Mouse (Mus musculus): ENCODE measurements around the gene Ggps1.

Gene Ggps1

DNA sequence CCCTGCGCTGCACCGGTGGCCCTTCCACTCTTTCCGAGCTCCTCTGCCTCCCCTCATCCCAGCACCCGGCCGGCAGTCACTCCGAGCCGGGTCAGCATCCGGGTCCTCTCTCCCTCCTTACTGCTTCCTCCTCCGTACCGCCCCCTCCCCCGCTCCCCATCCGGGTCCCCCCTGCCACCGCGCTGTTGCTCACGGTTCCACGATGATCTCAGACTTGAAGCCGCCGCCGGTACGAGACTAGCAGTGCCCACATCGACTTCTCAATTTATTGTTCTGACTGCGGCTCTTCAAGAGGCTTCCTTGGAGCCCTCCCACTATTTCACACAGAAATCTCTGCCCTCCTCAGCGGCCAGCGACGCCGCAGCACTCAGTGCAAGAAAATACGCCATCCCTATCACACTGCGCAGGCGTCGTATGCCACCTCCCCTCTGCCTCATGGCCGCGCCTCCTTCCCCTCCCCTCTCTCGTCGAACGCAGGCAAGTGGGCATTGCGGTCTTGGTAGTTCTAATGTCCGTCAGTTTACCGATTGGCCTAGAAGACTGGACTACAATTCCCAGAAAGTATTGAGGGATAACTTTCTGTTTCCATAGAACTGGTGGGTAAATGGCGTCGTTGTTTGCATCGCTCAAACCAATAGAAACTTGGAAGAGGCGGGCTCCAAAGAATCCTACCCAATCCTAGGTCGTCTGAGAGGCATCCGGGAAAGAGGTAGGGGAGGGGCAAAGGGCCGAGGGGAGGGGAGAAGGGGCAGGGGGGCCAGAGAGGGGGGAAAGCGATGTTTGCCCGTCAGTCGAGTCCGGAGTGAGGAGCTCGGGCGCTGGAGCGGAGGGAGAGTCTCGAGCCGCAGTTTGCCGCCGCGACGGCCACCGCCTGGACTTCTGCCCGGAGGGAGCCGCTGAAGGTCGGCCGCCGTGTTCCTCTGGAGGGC lies at the start of gene Ggps1, which contains the start of gene Arid4b:
Ggps1 (minus strand) TSS at position 476 of the 929 bp plus-strand sequence.
Arid4b (plus strand) TSS at position 220 of the 929 bp plus-strand sequence.
- DNase-seq (ENCODE audit: inconsistent ontology term), result peak; percentile 100

DNA sequence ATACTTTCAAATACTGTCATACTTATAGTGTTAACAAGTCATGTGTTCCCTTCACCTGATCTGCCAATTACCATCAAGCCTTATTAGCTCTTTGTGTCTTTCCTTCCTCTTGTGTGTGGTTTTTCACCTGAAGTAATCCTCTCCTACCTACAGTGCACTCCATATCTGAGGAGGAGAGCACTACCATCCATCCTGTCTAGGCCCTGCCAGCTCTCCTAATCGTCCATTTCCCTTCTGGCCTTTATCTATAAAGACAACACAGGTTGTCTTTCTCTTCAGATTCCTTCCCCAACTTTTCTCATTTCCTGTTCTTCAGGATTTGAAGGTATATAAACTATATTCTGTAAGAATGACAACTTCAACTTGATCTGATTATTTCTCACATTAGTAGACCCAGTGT lies 47.9 kb upstream of the Ggps1 start:
- DNase-seq (ENCODE audit: inconsistent ontology term), result no peak

DNA sequence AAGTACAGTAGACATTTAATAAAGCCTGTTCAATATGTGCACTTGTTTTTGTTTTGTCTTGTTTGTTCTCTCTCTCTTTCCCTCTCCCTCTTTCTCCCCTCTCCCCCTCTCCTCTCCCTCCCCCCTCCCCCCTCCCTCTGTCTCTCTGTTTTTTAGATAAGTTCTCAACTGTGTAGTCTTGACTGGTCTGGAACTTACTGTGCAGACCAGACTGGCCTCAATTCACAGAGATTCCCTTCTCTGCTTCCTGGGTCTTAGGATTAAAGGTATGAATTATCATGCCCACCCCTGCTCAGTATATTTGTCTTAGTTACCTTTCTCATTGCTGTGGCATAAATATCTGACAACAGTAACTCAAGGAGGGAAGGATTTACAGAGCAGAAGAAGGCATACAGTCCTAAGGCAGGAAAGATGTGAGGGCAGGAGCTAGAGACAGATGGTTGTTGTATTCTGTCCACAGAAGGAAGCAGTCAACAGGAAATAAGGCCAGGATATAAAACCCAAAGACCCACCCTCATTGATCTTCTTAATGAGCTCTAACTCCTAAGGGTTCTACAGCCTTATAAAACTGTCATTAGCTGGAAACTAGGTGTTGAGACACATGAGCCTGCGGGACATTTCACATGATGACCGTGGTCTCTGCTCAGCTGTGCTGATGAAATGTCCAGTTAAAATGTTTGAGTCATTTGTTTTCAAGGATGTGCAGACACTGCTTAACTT lies 47.0 kb upstream of the Ggps1 start:
- DNase-seq (ENCODE audit: inconsistent ontology term), result no peak

DNA sequence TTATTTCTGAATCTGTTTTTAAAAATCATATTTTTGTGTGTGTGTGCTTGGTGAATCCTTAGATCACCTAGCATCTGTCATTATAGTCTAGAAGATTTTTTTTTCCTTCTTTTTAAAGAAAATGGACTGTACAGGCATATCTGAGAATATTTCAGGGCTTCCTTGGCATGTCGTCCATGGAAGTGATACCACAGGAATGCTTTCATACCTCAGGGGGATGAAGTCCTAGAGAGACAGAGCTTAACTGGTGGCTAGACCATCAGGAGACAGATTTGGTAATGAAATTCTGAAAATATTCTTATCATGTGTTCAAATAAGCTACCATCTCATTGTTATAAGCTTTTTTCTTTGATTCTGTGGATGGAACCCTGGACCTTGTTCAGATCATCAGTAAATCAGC lies 39.7 kb upstream of the Ggps1 start:
- peak; percentile 17 for DNase-seq (ENCODE audit: inconsistent ontology term)

DNA sequence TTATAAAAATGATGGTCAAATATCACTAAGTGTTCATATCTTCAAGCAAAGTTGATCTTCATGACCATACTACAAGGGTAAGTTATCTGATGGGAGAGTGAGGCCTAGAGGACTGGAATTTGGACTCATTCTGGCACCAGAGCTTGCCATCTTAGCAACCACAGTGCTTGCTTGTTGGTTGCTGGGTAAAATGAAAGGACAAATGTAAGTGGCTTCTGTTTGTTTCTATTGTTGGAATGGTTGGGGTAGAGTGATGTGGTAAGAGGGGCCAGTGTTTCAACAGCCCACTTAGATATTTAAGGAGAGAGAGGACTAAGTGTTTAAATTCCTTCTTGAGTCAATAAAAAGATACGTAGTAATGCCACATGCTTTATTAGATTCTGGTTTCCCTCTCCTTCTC lies 25.4 kb upstream of the Ggps1 start:
- no peak for DNase-seq (ENCODE audit: inconsistent ontology term)

DNA sequence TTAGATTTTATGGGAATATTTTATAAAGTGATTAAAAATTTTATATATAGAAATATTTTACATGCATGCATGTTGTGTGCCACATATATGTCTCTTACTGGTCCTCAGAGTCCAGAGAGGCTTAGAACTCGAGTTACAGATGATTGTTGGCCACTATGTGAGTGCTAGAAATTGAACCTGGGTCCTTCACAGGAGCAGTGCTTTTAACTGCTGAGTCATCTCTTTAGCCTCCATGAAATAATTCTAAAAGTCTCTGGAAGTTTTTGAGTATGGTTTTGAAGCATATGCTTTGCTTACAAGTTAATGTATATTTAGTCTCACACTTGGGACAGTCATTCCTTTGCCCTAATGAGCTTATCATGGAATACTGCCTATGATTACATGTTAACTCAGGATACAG lies 12.0 kb upstream of the Ggps1 start:
- DNase-seq (ENCODE audit: inconsistent ontology term), result no peak

DNA sequence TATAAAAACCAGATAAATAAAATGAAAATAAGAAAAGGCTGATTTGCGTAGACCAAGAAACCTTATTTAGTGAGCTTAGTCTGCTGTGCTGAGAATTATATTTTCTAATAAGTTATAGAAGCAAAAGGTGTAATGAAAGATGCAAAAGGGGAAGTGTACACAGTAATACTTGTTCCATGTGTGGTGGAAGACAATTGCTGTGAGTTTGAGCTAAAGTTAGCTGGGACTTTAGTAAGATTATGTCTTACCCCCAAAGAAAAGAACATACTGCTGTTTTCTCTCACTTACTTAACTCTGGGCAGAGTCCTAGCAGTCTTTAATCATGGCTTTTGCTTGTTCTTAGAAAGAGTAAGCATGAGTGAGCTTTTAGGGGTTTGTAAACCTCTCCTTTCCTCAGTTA lies 11.1 kb upstream of the Ggps1 start:
- no peak for DNase-seq (ENCODE audit: inconsistent ontology term)

DNA sequence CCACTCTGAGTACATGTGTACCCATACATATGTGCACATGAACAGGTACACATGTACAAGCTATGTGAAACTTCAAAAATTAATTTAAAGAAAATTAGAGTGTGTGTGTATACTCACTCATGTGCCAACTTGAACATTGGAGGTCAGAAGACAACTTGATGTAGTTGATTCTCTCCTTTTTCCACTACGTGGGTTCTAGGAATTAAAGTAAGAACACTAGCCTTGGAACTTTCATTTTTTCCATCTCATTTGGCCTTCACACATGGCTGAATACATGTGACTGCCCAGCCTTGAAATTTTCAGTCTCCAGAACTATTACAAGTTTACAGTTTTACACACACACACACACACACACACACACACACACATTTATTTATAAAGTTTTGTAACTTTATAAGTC lies 6.0 kb upstream of the Ggps1 start:
- no peak for DNase-seq (ENCODE audit: inconsistent ontology term)

DNA sequence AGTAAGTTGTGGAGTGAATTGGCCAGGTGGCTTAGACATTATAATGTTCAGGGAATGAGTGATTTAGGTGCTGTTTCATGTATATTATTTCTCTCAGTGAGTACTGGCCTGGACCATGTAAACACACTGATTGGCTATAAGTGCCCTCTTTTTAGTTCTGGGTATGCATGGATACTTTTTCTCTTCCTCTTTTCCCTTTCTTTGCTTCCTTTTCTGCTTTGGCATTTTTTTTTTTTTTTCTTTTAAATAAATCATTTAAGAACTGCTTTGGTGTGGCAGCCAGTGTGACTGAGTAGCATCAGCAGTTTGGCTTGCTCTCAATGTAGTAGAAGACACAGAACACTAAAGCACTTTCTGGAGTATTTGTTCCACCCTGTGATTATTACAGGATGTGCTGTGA lies 4.7 kb upstream of the Ggps1 start:
- DNase-seq (ENCODE audit: inconsistent ontology term), result no peak

DNA sequence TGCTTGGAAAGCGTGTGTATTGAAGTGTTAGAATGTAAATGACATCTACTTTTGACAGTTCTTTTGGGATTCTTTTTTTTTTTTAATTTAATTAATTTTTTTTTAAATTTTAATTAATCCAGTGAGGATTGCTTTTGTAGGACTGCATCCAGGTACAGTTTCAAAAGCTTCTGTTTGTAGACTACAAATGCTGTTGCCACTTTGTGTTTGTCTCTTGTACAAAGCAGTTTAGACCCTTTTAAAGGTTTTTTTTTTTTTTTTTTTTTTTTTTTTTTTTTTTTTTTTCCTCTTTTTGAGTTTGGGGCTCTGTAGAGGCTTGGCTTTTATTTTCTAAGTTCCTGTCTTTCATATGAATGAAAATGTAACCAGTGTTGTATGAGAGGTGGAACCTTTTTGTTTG lies 2.4 kb upstream of the Ggps1 start:
- DNase-seq (ENCODE audit: inconsistent ontology term), result no peak

DNA sequence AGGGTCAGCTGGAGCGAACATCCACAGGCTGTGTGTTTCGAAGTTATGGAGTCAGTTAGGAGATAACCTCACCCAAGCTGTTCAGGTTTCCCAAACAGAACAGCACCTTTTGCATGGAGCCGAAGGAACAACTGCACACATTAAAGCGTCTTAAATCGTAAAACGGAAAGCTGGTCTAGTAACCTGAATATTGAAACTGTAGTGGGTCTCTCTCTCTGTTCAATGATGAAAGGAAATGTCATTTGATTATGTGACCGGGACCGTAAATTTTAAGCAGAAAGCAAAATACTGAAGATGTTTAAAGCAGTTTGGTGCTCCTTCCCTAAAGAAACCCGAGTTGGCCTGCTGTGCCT lies 1.7 kb upstream of the Ggps1 start:
- DNase-seq (ENCODE audit: inconsistent ontology term), result no peak

DNA sequence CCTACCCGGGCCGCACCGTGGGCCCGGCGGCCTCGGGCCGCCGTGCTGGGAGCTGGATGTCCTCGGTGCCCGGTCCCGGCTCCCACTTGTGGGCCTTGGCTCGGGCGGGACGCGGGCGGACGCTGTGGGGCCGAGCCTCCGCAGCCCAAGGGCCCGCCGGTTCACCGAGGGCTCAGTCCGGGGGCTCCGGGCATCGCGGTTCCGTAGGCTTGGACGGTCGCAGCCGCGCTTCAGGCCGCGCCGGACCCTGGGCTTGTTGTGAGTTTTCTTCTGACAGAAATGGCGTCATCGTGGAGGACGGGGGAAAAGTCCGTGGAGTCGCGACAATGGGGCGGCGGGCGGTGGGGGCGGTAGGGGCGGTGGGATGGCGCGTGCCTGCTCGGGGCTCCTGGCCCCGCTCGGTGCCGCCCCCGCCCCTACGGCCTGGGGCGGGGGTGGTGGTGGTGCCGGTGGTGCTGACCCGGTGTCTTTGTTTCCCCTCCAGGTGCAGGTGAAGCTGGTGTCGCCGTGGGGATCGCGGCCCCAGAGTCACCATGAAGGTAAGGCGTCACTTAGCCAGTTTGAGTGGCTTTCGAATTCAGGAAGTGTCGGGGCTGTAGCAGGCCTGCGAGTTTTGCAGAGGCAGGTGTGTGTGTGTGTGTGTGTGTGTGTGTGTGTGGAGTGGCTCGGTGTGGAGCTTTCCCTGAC lies 1.2 kb upstream of the Ggps1 start:
- DNase-seq (ENCODE audit: inconsistent ontology term), result peak; percentile 31

DNA sequence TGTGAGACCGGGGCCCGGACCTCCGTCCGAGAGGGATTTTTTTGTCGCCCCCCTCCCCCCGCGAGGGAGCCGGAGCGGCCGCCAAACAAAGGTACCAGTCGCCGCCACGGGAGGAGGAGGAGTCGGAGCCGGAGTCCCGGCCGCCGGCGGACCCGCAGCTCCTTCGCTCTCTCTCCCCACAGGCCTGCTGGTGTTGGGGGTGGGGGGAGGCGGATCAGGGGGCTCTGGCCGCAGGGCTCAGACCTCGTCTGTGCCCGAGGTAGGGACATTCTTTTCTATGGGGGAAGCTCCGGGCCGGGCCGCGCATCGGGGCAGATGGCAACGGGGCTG lies 619 bp upstream of the Ggps1 start:
- no peak for DNase-seq (ENCODE audit: inconsistent ontology term)

DNA sequence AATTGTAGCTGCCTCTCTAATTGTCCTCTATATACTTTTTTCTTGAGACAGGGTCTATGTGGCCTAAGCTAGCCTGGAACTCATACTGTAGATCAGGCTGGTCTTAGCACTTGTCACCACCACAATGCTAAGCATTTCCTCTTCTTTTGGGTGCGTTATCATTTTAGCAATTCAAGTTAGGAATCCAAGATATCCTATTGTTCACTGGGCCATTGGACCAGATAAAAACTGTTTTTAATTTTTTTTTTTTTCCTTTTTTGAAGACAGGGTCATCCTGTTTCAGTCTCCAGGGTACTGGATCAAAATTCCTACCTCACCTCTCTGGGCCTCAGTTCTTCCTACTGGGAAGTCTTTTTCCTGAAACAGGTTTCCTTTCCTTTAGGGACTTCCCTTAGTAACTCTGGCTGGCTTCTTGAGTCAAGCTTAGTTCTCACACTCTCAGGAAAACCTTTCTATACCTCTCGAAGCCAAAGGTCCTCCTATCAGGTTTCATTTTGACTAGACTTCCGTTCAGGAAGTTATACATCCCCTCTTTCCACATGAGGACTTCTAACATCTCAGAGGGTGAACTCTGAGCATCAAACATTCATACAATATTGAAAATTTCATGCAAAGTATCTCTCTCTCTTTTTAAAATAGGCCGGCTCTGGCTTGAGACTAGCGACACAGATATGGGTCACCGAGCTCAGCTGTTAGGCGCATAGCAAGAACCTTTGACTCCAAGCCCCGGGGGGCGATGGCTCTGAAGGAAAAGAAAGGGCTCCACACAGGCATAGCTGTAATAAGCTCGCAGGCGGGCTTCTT lies 877 bp downstream of the Ggps1 start:
- DNase-seq (ENCODE audit: inconsistent ontology term), result peak; percentile 5

DNA sequence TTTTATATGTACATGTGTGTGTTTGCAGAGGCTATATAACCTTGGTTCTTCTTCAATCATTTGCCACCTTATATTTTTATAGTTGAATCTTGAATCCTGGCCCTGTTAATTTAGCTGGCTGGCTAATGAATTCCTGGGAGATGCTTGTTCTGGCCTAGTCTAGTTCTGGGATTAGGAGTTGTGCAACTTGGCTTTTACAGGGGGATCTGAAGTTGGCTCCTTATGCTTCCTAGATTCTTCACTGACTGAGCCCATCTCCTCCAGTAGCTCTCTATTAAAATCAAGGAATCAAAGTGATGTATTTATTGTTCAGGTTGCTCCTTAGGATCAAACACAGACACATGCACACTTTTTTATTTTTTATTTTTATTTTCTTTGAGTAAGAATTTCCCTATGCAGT lies 3.7 kb downstream of the Ggps1 start:
- no peak for DNase-seq (ENCODE audit: inconsistent ontology term)

DNA sequence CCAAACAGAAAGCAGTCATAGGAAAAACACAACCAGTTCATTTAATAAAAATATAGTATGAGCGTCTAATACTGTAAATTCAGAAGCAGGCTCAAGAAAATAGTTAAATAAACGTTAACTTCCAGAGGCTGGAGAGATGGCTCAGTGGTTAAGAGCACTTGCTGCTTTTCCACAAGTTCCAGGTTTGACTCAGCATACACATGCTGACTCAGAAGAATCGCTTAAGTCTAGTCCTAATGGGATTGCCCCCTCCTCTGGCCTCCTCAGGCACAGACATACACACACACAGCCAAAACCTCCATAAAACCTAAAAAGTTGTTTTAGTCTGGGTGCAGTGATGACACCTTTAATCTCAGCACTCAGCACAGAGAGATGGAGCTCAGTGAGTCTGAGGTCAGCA lies 6.5 kb downstream of the Ggps1 start:
- DNase-seq (ENCODE audit: inconsistent ontology term), result no peak

DNA sequence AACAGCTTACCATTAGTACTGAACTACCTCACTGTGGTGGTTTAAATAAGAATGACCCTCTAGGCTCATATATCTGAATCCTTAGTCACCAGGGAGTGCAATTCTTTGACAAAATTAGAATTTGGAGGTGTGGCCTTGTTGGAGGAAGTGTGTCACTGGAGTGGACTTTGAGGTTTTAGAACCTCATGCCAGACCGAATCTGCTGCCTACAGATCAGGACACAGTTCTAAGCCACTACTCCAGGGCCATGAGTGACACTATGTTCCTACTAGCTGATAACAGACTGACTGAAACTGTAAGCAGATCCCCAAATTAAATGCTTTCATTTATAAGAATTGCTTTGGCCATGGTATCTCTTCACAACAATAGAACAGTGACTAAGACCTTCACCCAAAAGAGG lies 13.4 kb downstream of the Ggps1 start:
- peak; percentile 20 for DNase-seq (ENCODE audit: inconsistent ontology term)

DNA sequence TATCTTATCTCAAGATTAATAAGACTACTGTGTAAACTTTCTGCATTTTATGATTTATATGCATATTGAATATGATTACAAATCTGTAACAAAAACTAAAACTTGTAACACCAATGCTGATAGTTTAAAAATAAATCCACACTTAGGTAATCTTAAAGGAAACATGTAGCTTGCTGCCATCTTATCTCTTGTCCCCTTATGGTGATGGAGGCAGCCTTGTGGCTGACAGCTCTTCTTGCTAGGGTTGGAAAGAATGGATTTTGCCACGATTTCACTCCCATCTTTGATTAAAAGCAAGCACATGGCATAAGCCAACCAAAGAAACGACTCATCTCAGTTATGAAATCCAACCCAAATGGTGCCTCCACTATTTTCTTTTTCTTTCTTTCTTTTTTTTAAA lies 18.8 kb downstream of the Ggps1 start:
- no peak for DNase-seq (ENCODE audit: inconsistent ontology term)

DNA sequence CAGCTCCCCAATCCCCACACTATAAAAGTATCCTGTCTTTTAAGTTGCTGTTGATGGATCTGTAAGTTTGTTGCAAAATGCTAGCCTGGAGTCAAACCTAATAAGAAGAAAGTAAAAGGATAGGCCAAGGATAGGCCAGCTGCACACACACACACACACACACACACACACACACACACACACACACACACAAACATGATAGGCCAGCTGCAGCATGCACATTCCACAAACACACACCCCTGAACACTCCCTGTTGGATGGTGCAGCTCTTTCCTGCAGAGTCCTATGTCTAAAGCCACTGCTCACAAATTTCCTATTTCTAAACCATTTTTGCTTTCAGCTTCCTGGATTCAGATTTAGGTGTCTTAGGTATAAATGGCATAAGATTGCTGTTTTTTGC lies 19.4 kb downstream of the Ggps1 start:
- DNase-seq (ENCODE audit: inconsistent ontology term), result no peak

DNA sequence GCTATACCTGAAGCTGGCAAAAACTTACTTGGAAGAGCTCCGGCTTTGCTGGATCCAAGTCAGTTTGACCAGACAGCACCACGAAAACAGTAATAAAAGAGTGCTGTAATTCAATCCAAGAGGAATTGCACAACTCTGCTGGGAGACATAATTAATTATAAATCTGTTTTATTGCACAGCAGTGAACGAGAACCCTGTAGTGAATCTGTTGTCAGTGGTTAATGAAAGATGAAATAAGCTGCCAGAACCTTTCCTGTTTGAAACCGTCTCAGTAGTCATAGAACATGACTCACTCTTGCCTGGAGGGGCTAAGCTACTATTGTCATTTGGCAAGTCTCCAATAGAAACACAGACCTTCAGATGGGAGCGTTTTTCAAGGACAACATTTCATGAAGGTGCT lies 23.1 kb downstream of the Ggps1 start:
- DNase-seq (ENCODE audit: inconsistent ontology term), result peak; percentile 87

DNA sequence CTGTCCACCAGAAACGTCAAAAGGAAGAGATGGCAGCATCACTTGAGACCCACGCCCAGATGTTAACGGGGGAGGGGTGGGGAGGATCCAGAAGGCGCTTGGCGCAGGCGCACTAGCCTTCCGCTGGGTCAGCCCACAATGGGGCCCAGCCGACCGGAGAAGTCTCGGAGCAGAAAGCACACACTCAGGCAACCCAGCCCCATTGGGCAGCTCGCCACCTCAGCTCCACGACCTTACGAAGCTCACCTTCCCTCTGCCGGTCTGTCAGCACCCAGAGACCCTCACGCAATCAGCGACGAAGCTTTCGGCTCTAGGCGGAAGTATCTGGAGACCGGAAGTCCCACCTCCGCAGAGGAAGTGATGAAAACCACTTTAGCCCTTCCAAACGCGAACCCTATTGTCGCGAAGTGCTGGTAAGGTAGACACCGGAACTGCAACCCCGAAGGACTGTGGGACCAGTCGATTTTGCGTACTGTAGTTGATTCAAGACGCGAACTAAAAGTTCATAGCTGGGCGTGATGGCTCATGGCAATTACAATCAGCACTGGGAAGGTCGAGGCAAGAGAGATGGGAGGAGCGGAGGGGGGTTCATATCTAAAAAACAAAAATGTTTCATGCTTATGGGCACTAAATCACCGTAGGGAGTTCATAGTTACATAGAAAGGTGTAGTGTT lies 23.9 kb downstream of the Ggps1 start, which contains the start of gene Tbce:
Tbce (minus strand) TSS at position 347 of the 674 bp plus-strand sequence.
- peak; percentile 92 for DNase-seq (ENCODE audit: inconsistent ontology term)
